Mouse (Mus musculus) lung, adult 18-20 months (tissue): Measurements from ENCODE around the gene Inca1.

Experiments
- DNase-seq, 2 experiments: peaks; one replicate each; pipeline ENCODE4 v3.0.0; 2022; ENCODE audit warnings: mixed read lengths in 2 of 2

The Inca1 gene

DNA sequence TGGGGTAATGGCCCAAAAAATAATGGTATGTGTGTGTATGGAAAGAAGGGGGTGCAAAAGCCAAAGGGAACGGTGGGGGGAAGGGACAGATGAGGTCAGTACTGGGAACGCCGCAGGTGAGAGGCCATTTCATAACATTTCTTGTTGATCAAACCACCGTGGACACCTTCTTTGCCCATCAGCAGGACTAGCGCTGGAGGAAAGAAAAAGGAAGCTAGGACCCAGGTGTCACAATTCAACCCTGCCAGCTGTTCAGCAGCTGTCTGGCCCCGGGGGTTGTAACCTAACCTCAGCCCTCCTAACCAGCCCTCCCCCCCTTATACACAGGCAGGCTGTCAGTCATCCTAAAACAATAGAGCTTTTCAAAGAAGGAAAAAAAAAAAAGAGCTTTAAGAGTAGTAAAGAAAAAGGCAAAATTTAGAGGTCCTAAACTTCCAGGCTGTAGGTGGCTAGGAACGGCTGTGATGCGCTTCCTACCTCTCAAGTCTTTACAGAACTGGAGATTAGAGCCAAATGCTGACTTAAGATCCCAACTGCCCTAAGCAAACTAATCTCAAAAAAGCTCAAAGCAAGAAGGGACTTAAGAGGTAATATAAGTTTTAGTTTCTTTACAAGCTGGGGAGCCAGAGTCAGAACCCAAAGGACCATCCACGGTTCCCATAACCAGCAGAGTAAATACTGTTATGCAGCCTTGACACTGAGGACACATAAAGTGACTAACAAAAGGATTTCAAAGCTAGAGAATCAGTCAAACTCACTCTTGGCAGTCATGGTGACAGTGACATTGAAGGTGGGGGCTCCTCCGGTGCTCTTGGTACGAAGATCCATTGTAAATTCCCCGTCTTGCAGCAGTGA lies 47.7 kb downstream of the Inca1 start:
- DNase-seq = no peak

DNA sequence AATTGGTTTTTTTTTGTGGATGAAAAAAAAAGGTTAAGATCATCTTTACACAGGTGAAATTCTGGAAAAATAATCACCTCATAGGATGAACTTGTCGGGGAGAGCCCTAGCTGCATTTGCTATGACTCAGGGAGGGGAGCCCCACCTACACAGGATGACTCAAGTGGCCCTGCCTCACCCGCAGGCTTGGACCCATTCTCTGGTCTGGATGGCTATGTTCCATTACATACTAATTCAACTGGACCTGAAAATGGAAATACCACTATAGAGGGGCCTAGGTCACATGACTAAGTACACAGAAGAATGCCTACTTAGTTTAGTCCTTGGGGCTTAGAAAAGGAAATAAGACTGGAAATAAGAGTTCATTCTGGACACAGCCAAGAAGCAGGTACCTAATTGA lies 48.6 kb downstream of the Inca1 start:
- DNase-seq = no peak

DNA sequence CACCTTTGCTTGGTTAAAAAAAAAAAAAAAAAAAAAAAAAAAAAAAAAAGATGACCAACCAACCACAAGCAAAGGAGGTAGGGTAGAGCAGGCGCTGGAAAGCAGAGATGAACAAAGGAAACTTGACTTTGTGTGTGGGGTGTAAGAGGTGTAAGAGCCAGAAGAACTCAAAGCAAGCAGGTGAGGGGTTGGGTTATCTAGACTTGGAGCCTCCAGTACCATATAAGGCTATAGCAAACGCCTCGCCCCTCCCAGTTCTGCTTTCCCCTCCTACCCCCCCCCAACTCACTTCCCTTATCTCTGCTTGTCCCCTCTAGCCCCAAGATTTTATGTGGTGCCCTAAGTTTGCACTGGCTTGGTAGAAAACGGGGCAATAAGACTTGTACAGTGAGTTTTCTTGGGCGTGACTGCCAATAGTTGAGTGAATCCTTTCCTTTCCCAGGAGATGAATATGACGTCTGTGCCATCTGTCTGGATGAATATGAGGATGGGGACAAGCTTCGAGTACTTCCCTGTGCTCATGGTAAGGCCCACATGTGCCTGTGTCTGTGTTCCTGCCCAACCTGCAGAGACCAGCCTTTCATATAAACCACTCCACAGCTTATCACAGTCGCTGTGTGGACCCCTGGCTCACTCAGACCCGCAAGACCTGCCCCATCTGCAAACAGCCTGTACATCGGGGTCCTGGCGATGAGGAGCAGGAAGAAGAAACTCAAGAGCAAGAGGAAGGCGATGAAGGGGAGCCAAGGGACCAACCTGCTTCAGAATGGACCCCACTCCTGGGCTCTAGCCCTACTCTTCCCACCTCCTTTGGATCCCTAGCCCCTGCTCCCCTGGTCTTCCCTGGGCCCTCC lies 49.4 kb downstream of the Inca1 start:
- DNase-seq = no peak

DNA sequence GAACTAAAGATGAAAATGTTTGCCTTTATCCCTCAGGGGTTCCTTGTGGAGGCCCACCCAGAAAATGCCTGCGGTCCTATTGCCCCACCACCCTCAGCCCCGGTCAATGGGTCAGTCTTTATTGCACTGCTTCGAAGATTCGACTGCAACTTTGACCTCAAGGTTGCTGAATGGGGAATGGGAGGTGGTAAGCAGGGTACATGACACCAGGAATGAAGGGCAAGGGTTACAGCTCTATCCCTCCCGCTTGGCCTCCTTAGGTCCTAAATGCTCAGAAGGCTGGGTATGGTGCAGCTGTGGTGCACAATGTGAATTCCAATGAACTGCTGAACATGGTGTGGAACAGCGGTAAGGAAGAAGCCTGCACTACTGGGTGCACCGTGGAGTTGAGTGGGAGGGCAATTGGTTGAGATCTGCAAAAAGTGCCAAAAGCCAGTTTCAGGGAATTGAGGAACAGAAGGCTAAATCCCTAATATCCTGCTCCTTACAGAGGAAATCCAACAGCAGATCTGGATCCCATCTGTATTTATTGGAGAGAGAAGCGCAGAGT lies 50.7 kb downstream of the Inca1 start:
- no peak for DNase-seq

DNA sequence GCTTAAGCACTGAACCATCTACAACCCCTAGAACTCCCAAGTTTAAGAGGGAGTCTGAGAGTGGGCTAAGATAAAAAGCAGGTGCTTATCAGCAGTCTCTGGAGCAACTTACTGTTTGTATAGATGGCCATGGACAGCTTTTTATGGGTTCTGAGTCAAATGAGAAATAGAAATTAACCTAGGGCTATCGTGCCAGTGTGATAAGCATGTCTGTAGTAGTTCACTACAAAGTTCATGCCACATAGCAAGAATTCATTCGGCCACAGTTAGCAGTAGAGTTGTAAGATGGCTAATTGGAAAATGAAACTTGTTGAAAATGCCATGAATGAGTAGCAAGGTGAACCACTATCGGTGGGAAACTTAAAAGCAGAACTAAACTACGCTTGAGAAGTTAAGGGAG lies 51.4 kb downstream of the Inca1 start:
- DNase-seq = no peak

DNA sequence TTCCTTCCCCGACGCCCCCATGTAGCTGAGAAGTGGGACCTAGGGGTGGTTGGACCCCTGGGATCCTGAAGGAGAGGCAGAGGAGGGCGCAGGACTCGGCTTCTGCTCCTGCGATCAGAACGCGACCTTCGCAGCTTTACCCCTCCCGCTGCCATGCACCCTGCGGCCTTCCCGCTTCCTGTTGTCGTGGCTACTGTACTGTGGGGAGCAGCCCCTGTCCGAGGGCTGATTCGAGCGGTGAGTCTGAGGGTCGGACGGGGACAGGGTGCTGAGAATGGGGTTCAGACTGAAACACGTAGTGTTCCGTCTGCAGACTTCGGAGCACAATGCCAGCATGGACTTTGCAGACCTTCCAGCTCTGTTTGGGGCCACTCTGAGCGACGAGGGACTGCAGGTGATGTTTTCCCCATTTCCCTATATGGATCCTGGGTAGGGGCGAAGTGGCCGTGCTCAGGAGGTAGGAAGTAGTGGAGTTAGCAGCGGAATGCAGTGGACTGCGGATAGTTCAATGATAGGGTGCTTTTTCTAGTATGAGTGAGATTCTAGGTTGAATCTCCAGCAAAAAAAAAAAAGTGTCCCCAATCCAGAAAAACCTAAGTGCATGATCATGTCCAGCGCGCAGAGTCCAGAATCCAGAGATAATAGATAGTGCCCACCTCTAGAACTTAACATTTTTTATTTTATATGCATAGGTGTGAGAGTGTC lies 52.1 kb downstream of the Inca1 start:
- peak in 1 of 2 experiments; percentile 28 for DNase-seq

DNA sequence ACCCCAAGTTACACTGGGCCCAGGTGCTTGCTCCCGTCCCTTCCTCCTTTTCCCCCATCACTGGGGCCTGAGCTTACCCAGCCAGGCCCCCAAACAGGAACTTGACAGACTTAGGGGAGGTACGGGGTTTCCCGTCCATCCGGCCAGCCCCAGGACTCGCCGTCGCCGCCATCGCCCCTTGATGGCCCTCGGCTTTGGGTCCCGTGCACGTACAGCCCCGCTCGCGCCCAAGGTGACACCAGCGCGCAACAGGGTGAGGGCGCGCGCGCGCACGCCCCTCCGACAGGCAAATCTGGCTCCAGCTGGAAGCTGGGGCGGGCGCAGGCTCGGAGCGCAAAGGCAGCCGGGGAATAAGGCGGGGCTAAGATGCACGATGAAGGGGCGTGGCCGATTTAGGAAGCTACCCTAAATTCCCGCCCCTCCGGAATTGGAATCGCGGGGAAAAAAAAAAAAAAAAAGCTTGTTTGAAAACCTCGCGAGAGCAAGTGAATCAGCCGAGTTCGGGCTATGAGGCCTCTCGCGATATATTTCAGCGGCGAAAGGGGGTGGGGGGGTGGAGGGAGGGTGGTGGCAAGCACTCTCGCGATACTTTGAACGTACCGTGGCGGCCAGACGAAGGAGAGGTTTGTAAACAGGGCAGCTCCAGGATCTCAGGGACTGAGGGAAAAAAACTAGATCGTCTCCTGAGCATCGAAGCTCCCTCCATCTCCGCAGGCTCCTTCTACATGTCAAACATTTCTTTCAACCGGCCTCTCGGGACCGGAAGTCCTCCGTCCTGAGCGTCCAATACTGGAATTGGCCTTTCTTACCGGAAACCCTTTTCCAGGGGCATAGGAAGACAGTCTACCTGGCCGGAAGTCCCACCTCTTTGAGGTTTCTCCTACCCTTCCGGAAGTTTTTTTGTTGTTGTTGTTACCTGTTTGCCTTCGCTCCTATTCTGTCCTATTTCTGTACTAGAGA lies 53.0 kb downstream of the Inca1 start, which contains the start of the genes Rnf167 and Slc25a11:
TSS of gene Rnf167 (plus strand) at position 545 of the 960 bp plus-strand sequence.
TSS of gene Slc25a11 (minus strand) at position 789 of the 960 bp plus-strand sequence.
- peak; percentile 97 to 98 for DNase-seq

DNA sequence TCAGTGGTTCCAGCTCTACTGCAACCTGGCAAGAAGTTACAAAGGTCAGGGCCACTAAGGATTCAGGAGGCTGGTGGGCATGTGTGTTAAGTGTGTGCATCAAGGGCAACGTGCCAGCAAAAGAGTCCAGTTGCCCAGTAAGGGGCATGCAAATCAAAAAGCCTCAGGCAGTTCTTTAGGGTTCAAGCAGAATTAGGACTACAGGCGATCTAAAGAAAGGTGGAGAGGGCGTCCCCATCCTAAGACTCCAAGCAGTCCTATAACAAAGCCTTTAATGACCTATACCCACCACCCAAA lies 53.7 kb downstream of the Inca1 start:
- DNase-seq = no peak

DNA sequence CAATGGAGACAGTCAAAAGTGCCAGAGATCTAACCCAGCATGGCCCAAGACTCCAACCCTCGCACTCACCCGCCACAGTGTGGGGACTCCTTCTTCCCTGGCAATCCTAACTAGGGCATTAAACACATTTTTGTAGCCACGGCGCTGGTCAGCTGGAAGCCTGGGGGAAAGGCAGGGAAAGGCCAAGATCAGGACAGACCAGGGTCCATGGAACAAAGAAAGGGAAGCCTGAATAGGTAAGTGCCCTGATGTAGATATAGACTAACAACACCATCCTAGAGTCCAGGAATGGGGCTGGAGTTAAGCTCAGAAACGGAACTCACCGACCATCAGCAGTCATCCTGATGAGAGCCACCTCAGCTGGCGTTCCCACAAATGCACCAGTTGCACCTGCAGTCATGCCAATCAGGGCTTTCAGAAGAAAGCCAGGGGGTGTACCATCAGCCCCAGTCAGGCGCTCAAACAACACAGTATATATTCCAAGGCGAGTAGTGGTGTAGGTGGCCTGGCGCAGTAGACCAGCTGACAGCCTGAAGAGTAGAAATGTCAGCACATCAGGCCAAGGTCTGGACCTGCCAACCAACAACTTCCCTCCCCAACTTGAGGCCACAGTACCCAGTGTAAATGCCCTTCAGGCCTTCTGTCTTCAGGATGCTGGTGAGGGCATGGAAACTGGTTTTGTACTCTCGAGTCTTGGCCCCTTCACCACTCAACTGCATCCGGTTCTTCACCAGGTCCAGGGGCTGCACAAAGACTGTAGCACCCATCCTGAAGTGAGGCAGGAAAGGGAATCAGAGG lies 54.3 kb downstream of the Inca1 start:
- no peak for DNase-seq

DNA sequence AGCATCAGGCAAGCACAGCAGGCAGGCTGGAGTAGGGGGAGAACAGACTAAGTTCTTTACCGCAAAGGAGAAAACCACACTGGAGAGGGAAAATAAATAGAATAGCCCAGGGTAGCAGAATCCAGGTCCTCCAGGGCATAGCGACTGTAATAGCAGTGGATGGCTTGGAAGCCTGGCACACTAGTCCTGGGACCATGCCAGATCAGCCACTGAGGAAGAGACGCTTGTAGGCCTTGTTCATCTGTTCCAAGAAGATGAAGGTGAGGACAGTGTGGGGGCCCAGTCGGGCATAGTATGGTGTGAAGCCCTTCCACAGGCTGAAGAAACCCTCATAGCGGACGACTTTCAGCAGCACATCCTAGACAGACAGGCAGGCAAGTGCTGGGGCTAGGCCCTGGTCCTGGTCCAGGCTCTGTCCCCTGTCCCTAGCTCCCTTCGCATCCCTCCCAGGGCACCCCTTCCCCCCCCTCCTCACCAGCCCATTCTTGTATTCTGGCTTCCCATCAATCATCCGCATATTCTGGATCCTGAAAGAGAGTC lies 55.3 kb downstream of the Inca1 start:
- DNase-seq = no peak

DNA sequence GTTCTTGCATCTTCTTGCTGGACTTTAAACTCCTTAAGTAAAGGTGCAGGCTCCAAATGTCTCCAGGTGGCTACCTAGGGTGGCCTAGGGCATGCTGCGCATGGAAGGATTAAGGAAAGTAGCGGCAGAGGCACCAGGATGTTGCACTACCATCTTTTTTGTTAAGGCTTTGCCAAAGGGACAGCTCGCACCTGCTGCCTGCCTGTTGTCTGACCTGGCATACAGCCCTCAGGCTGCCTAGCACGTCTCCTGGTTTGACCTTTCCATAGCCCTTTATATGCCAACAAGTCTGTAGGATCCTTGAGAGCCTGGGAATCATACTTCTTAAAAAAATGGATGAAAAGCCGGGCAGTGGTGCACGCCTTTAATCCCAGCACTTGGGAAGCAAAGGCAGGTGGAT lies 56.9 kb downstream of the Inca1 start:
- no peak for DNase-seq

DNA sequence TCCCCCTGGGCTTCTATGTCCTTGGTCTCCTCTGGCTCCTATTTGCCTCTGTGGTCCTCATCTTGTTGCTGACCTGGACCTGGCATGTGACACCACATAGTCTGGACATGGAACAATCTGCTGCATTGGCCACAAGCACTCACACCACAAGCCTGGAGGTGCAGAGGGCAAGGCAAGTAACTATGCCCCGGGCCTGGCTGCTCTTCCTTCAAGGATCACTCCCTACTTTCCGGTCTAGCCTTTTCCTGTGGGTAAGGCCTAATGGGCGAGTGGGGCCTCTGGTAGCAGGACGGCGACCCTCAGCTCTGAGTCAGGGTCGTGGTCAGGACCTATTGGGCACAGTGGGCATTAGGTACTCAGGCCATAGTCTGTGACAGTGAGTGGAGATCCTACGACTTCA lies 58.7 kb downstream of the Inca1 start:
- no peak for DNase-seq

DNA sequence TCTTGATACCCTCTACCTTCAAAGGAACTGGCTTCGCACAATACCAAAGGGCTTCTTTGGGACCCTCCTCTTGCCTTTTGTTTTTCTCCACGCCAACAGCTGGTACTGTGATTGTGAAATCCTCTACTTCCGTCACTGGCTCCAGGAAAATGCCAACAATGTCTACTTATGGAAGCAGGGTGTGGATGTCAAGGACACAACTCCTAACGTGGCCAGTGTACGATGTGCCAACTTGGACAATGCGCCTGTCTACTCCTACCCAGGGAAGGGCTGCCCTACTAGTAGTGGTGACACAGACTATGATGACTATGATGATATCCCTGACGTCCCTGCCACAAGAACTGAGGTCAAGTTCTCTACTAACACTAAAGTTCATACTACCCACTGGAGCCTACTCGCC lies 60.0 kb downstream of the Inca1 start:
- DNase-seq = peak in 1 of 2 experiments; percentile 51

DNA sequence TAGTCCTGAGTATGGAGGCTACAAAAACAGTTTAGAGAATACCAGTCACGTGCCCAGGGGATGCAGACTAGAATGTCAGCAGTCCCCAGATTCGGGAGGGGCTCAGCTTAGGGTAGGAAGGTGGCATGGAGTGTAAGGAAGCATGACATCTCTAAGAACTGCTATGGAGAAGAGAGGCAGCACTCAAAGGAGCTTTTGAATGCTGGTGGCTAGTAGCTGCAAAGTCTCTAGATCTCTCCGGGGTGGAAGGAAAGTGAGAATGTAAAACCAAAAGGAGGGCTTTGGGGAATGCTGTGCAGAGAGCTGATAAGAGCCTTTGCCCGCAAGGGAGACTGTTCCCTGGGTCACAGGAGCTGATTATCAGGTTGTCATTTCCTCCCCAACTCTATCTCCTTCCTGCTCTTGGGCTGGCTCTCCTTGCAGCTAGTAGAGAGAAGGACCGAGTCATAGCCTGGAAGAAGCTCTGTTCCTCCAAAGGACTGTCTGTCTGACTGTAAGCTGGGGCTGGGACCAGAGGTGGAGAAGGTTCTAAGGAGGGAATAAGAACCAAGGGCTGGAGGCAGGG lies 61.2 kb downstream of the Inca1 start, which contains the start of gene Gp1ba:
TSS of gene Gp1ba (plus strand) at position 409 of the 565 bp plus-strand sequence.
- DNase-seq = no peak
